Mouse (Mus musculus): ENCODE results near the gene Plpp2. TPM values are rescaled to one million over a fixed set of nuclear protein-coding genes. Genes with fewer than 3 reads are reported as not detected.

Plpp2 gene
- total RNA-seq, 2 experiments from 2014 or later = 1.3 to 2.2 TPM

- DNase-seq = no peak
- intact Hi-C loops (cut with DNase I; ENCODE audit: low total_unique reads) = no loop called here
These were observed 19.6 kb upstream of the Plpp2 start for GRCm38 (mm10) chr10:79553176-79553575.

GRCm38 (mm10) chr10:79552531-79552930 is 18.9 kb upstream of the Plpp2 start:
- intact Hi-C loops (cut with DNase I; ENCODE audit: low total_unique reads) = no loop called here
- DNase-seq = no peak

GRCm38 (mm10) chr10:79550366-79550765 is 16.8 kb upstream of the Plpp2 start:
- intact Hi-C loops (cut with DNase I; ENCODE audit: low total_unique reads) = no loop called here
- DNase-seq = no peak

DNA sequence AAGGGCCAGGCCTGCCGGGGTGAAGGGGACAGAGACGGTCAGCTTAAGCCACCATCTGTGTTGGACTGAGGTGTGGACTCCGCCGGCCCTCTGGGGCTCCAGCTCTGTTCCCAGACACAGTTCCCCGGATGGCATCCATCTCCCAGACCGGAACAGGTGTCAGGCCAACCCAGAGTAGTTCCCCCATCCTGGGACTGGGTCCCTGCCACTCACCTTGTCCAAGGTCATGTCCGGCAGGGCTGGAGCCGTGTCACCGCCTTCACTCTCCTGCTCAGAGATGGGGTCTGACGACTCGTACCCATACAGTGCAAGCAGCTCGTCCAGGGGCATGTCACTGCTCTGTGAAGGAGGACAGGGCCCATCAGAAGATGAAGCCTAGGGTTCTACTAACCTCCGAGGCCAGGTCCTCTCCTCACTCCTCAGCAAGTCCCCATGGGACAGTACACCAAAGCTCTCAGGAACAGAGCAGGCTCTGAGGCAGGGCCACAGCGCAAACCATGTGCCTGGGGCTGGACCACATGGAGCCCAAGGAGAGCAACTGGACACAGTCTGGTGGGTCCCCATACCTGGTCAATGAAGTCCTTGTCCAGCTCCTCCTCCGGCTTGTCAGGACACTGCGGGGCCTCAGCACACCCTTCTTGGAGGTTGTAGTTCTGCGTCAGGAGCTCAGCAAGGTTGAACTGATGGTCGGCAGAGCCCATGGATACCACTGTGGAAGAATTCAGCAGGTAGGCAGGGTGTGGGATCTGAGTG is 15.6 kb upstream of the Plpp2 start:
- intact Hi-C loops (cut with DNase I; ENCODE audit: low total_unique reads) = no loop called here
- no peak for DNase-seq

- DNase-seq = no peak
- intact Hi-C loops (cut with DNase I; ENCODE audit: low total_unique reads) = no loop called here
These were observed 14.9 kb upstream of the Plpp2 start for GRCm38 (mm10) chr10:79548546-79548945.

DNA sequence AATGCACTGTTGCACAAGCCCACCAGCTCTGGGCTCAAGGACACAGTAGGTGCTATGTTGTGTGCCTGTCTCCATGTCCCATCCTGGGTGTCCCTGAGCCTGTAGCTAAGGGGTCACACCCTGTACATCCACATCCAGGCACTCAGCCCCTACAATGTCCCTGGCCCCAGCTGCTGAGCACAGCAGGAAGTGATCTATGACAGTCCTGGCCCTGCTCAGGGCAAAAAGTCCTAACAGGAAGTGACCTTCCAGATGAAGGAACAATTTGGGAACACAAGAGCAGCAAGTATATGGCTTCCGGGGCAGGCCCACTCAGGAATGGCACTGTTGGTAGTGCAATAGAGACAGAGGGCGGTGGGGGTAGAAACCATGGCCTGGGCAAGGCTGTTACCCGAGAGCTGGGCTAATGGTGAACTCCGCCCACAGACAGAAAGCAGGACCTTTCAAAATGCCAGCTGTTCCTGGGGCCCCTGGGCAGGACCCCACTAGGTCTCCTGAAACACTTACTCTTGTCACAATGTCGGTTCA is 13.6 kb upstream of the Plpp2 start:
- DNase-seq = no peak
- intact Hi-C loops (cut with DNase I; ENCODE audit: low total_unique reads) = no loop called here

GRCm38 (mm10) chr10:79546483-79546882 is 12.9 kb upstream of the Plpp2 start:
- intact Hi-C loops (cut with DNase I; ENCODE audit: low total_unique reads) = no loop called here
- no peak for DNase-seq

- no peak for DNase-seq
- intact Hi-C loops (cut with DNase I; ENCODE audit: low total_unique reads) = no loop called here
These were observed 12.3 kb upstream of the Plpp2 start for GRCm38 (mm10) chr10:79545891-79546290.

DNA sequence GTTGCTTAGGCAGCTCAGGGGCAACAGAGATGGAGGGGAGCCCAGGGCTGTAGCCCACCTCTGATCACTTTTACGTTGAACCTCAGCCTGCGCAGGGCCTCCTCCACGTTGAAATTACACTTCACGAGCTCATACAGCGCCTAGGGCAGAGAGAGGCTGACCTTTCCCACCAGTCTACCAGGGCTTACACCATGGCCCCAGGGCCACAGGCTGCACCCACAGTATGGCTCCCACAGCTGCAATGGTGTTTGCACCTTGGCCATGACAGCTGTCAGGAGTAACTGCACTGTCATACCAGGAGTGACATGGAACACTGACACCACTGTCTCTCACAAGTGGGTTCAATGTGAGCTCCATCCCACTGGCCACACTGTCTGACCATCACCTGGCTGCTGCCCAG is 11.0 kb upstream of the Plpp2 start:
- DNase-seq = no peak
- intact Hi-C loops (cut with DNase I; ENCODE audit: low total_unique reads) = no loop called here

DNA sequence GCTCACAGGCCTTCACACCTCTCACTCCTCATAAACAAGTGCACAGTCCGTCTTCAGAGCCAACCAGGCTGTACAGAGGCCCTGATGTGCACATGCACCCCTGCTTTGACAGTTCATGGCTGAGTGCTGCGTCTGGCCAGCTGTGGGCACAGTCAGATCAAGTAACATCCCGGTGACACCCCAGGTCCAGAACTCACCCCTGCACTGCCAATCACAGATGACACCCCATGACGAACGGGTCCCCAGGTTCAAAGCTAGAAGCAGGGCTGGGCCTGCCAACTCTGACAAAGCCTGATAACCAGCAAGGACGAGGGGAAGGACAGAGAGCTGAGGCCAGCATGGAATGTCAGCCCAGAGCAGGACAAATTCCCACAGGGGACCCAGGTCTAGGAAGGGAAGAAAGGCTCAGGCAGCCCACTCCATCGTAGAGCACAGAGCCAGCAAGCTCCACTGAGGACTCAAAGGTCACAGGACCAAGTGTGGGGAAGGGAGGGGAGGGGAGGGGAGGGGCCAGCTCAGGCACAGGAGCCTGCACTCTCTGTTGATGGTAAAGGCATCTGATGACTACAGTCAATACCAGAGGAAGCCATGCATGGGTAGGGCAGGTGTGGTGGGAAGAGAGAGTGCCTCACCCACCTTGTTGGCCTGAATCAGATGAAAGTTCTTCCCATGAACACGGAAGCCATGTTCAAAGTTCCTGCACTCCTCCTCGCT is 10.4 kb upstream of the Plpp2 start:
- intact Hi-C loops (cut with DNase I; ENCODE audit: low total_unique reads) = no loop called here
- no peak for DNase-seq

DNA sequence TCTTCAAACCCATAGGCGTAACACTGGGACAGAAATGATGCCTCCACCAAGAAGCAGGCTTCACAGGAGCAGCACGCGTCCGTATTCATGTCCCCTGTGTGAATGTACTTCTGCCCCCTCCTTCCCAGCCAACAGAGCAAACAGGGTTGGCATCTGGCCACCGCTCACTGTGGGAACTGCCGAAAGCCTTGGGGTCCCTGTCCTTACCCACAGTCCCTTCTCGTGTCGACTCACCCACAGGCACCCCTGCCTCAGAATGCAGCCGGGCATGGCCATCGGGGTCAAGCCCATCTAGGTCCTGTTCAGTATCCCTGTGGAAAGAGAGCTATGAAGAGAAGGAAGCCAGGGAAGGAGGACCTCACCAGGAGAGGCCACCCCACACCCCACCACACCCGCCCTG is 8.6 kb upstream of the Plpp2 start:
- DNase-seq = no peak
- intact Hi-C loops (cut with DNase I; ENCODE audit: low total_unique reads) = no loop called here

GRCm38 (mm10) chr10:79541522-79541921 is 7.9 kb upstream of the Plpp2 start:
- DNase-seq = no peak
- intact Hi-C loops (cut with DNase I; ENCODE audit: low total_unique reads) = no loop called here

DNA sequence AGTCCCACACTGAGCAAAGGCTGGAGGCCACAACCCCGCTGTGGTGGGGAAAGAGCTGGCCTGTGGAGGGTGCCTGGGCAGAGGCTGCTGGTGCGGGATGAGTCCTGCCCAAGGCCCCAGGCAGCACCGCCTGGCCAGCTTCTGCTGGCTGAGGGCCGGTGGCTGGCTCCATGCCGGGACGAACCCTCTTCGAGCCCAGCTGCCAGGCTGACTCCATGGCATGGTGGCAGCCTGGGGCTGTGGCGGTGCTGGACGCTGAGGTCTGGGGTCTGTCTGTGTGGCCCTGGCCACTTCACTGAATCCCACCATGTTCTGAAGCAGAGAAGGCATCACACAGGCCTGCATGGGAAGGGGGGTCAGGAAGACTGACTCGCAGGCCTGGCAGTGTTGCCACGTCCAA is 7.2 kb upstream of the Plpp2 start:
- DNase-seq = no peak
- intact Hi-C loops (cut with DNase I; ENCODE audit: low total_unique reads) = no loop called here

- DNase-seq = no peak
- intact Hi-C loops (cut with DNase I; ENCODE audit: low total_unique reads) = no loop called here
These were observed 6.3 kb upstream of the Plpp2 start for GRCm38 (mm10) chr10:79539701-79540495.

GRCm38 (mm10) chr10:79538873-79539272 is 5.3 kb upstream of the Plpp2 start:
- intact Hi-C loops (cut with DNase I; ENCODE audit: low total_unique reads) = no loop called here

GRCm38 (mm10) chr10:79538323-79538722 is 4.7 kb upstream of the Plpp2 start:
- no peak for DNase-seq
- intact Hi-C loops (cut with DNase I; ENCODE audit: low total_unique reads) = no loop called here

More at GRCm38 (mm10) chr10:79538873-79539272, 5.3 kb upstream of the Plpp2 start:
- no peak for DNase-seq

GRCm38 (mm10) chr10:79537781-79538180 is 4.2 kb upstream of the Plpp2 start:
- intact Hi-C loops (cut with DNase I; ENCODE audit: low total_unique reads) = no loop called here
- DNase-seq = no peak

DNA sequence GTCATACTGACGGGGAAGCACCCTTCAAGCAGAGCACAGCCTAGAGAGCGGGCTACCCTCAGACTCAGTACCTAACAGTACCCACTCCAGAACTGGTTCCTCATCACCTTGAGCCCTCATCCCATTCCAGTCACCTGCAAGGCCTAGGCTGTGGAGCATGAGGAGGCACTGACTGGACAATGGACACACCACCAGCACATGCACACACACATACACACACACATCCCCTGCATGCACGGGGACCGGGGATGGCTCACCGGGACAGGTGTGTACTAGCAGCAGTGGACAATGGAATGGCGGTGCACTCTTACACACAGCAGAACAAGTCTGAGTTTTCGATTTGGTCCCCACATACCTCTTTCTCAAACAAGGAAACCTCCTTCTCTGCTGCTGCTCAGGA is 3.7 kb upstream of the Plpp2 start:
- DNase-seq = no peak
- intact Hi-C loops (cut with DNase I; ENCODE audit: low total_unique reads) = no loop called here

DNA sequence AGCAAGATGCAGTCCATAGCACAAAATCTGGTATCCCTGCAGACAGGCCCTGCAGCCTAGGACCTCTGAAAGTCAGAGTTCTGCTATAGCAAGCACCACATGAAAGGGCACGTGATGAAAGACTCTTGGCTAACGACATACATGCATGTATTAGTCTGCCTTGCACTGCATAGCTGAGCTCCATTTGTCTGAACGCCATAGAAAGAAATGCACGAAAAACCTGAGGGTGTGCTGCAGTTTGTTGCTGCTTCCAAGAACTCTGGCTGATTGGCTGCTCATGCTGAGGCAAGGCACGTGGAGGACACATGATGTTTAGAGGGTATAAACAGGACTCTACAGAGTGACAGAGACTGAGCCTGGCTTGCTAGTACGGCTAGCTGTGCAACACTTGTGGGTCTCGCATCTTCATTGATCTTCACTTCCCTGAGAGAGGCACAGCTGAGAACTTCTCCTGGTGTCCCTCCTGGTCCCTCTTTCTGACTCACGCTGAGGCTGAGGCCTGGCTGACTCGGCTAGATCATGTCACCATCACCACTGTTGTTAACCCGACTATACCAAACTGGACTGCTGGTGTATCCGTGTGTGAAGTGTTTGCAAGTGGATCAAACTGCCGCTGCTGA is 3.0 kb upstream of the Plpp2 start:
- intact Hi-C loops (cut with DNase I; ENCODE audit: low total_unique reads) = no loop called here
- no peak for DNase-seq

DNA sequence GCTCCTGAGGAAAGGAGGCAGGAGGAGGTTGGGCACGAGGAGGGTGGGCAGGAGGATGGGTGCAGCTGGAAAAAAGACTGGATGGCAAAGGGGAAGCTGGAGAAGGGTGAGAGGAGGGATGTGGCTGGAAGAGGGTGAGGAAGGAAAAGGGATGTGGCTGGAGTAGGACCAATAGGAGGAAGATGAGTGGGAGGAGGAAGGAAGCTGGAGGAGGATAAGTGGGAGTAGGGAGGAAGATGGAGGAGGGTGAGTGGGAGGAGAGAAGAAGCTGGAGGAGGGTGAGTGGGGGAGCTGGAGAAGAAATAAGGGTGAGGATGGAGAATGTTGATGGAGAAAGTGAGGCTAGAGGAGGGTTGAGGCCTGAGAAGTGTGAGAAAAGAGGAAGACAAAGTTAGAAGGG is 1.8 kb upstream of the Plpp2 start:
- no peak for DNase-seq
- intact Hi-C loops (cut with DNase I; ENCODE audit: low total_unique reads) = no loop called here
